Mouse (Mus musculus): ENCODE data around the gene Trpm4. TPM values are rescaled to one million over a fixed set of nuclear protein-coding genes. Genes with fewer than 3 reads are reported as not detected.
"Not testable (repeated sequence)": the region's sequence is repeated elsewhere in the genome, so short reads cannot be mapped to it uniquely, and the experiment has no call there.

Trpm4 gene
- polyA plus RNA-seq, 1 experiment, result 14.1 TPM

DNA sequence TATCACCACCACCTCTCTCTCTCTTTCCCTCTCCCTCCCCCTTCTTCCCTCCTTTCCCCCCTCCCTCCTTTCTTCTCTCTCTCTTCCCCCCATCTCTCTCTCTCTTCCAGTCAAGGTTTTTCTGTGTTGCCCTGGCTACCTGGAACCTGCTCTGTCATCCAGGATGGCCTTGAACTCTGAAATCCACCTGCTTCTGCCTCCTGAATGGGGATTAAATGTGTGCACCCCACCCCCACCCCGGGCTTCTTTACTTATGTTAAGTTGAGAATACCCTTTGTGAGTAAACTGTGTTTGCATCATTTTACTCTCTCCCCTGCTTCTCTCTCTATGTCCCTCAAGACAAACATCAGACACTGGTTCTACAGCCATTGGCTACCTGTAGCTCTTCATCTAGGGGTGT is 68.1 kb downstream of the Trpm4 start:
- no peak for TF ChIP-seq POLR2A (IDR thresholded peaks at IDR 0.05; ENCODE audit: borderline replicate concordance, low read depth, low read length)
- TF ChIP-seq CTCF (IDR thresholded peaks at IDR 0.05; ENCODE audit: low read depth, low read length), result no peak
- H3K4me3 ChIP-seq (ENCODE audit: insufficient read depth, low read length), result no peak overlapping the region
- H3K27ac ChIP-seq (ENCODE audit: insufficient read depth, low read depth, low read length), result no peak overlapping the region
- no peaks in the 10 kb centered on the region for H3K4me1 ChIP-seq (ENCODE audit: control insufficient read depth, insufficient read depth, low read length)

DNA sequence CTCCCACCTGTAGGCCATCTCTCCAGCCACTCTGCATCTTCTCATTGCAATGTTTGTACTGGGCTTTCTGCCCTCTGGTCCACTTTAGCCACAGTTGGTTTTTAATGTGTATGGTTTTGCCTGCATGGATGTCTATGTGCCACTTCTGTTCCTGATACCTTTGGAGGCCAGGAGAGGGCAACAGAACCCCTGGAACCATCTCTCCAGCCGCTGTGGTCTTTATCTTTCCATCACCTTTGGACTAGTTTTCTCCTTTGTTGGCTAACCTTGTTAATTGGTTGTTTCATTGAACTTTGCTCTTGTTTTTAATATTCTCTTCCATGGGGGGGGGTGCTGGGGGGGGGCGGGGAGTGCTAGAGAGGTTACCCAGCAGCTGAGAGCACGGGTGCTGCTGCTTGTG is 69.2 kb downstream of the Trpm4 start:
- no peak for TF ChIP-seq POLR2A (IDR thresholded peaks at IDR 0.05; ENCODE audit: borderline replicate concordance, low read depth, low read length)
- TF ChIP-seq CTCF (IDR thresholded peaks at IDR 0.05; ENCODE audit: low read depth, low read length), result no peak
- H3K4me1 ChIP-seq (ENCODE audit: control insufficient read depth, insufficient read depth, low read length), result no peaks in the 10 kb centered on the region
- no peak overlapping the region for H3K27ac ChIP-seq (ENCODE audit: insufficient read depth, low read depth, low read length)
- no peak overlapping the region for H3K4me3 ChIP-seq (ENCODE audit: insufficient read depth, low read length)

DNA sequence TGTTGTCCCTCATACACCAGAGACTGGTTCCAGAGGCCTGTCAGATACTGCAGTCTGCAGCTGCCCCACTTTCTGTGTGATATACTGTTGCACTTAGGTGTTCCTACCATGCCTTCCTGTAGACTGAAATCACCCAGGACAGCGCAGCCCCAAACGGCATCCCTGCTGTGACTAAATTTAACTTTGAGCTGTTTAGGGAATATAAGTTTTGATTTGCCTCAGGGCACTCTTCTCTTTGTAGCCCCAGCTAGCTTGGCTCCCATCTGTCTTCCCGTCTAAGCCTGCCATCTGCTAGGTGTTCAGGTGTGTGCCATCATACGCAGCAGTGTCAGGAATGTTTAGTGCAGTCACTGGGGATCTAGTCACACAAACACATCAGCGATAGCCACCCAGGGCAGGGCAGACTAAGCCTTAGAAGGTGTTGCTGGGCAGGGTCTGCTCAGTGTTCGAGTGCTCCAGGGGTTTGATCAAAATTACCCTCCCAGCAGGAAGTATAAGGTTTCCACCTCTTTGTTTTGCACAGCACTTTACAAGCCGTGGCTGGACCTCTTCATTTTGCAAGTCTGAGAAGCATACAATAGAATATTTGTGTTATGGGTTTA is 70.5 kb downstream of the Trpm4 start:
- TF ChIP-seq POLR2A (IDR thresholded peaks at IDR 0.05; ENCODE audit: borderline replicate concordance, low read depth, low read length), result no peak
- TF ChIP-seq CTCF (IDR thresholded peaks at IDR 0.05; ENCODE audit: low read depth, low read length), result no peak
- no peak overlapping the region for H3K27ac ChIP-seq (ENCODE audit: insufficient read depth, low read depth, low read length)

DNA sequence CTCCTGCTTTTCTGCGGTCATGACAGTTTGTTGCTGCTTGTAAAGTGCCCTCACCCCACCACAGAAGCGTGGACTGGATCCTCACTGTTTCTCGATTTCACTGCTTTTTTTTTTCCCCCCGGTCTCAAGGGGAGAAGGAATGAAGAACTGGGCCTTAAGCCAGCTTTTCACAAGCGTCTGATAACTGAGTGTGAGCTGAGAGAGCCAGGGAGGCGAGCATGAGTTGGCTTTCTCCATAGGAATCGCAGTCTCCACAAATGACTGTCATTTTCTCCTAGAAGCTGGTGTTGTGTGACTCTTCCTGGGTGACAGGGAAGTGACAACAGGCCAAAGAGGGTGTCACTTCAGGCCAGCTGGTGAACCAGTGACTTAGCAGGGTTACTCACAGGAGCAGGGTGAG is 71.3 kb downstream of the Trpm4 start:
- H3K4me1 ChIP-seq (ENCODE audit: control insufficient read depth, insufficient read depth, low read length), result no peaks in the 10 kb centered on the region
- TF ChIP-seq POLR2A (IDR thresholded peaks at IDR 0.05; ENCODE audit: borderline replicate concordance, low read depth, low read length), result no peak
- TF ChIP-seq CTCF (IDR thresholded peaks at IDR 0.05; ENCODE audit: low read depth, low read length), result no peak
- H3K27ac ChIP-seq (ENCODE audit: insufficient read depth, low read depth, low read length), result no peak overlapping the region
- no peak overlapping the region for H3K4me3 ChIP-seq (ENCODE audit: insufficient read depth, low read length)

More for the DNA sequence above, 70.5 kb downstream of the Trpm4 start:
- H3K4me3 ChIP-seq (ENCODE audit: insufficient read depth, low read length), result no peak overlapping the region
- H3K4me1 ChIP-seq (ENCODE audit: control insufficient read depth, insufficient read depth, low read length), result no peaks in the 10 kb centered on the region

DNA sequence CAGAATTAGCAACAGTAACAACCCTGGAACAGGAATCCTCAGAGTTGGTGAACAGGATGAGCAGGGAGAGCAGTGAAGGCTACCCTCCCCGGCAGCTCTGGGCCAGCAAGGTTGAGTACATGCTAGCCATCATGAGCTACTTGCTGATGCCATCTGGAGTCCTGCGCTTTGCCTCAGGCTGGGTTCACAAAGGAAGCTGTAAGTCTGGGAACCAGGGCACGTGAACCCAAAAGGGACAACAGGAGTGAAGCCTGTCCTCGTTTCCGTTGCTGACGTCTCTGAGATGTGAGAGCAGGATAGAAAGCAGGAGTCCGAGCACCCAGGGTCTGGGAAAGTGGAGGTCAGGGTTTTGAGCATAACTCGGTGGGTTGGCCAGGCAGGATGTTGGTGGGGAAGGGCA is 74.3 kb downstream of the Trpm4 start:
- TF ChIP-seq CTCF (IDR thresholded peaks at IDR 0.05; ENCODE audit: low read depth, low read length) (no peak), POLR2A (IDR thresholded peaks at IDR 0.05; ENCODE audit: borderline replicate concordance, low read depth, low read length) (no peak)
- Histone ChIP-seq H3K27ac (ENCODE audit: insufficient read depth, low read depth, low read length) (no peak overlapping the region), H3K4me3 (ENCODE audit: insufficient read depth, low read length) (no peak overlapping the region), H3K4me1 (ENCODE audit: control insufficient read depth, insufficient read depth, low read length) (no peaks in the 10 kb centered on the region)

DNA sequence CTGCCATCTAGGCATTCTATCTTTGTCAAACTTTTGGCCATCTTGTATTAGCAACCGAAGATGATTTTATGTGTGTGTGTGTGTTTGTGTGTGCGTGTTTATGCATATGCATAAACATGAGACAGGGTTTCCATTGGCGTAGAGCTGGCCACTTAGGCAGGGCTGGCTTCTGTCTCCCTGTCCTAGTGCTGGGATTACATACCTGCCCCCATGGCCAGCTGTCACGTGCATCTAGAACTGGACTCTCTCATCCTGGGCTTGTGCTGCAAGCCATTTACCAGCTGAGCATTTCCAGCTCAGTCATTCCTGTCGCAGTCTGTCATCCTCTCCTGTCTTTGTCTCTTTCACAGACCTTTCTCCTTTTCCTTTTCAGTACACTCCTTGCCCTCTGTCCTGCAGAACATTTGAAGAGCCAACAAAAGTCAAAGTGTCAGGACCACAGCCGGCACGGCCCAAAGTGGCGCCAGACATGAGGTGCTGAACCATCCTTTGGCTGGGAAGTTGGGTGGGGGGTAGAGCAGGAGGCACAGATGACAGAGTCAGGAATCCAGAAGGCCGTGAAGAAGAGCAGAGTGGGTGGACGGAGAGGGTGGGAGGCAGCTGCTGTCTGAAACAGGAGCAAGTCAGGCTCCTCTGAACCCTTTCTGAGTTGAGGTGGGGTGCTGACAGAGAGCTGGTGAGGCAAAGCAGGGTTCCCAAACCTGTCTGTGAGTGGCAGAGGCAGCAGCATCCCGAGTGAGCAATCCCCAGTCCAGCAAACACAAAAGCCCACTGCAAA is 76.3 kb downstream of the Trpm4 start:
- Histone ChIP-seq H3K27ac (ENCODE audit: insufficient read depth, low read depth, low read length) (no peak overlapping the region), H3K4me3 (ENCODE audit: insufficient read depth, low read length) (no peak overlapping the region), H3K4me1 (ENCODE audit: control insufficient read depth, insufficient read depth, low read length) (no peaks in the 10 kb centered on the region)
- TF ChIP-seq CTCF (IDR thresholded peaks at IDR 0.05; ENCODE audit: low read depth, low read length) (no peak), POLR2A (IDR thresholded peaks at IDR 0.05; ENCODE audit: borderline replicate concordance, low read depth, low read length) (no peak)

DNA sequence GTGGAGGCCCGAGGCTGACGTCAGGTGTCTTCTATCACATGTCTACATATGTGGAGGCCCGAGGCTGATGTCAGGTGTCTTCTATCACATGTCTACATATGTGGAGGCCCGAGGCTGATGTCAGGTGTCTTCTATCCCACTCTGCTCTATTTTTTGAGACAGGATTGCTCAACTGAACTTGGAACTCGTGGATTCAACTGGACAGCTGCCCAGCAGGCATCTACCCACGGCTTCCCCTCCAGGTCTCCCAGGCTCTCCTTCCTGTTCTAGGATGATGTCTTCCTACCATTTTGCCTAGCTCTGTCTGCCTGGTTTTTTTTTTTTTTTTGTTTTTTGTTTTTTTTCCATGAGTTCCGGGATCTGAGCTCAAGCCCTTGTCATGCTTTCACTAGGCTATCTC is 77.8 kb downstream of the Trpm4 start:
- H3K27ac ChIP-seq (ENCODE audit: insufficient read depth, low read depth, low read length); H3K4me1 ChIP-seq (ENCODE audit: control insufficient read depth, insufficient read depth, low read length); H3K4me3 ChIP-seq (ENCODE audit: insufficient read depth, low read length): not testable (repeated sequence)

DNA sequence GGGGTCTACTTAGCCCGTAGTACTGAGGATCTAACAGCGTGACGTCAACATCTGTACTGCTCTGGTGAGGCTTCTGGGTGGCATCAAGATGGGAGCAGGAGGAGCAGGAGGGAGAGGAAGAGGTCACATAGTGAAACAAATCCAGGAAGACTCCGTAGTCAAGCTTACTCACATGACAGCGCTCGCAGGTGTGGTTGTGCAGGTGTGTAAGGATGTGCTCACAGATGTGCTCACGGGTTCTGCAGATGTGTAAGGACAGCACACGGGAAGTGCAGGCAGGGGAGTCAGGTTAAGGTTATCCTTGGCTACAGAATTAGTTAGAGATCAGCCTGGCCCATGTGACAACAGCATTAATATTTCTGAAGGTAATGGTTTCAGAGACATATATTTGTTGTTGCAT is 79.8 kb downstream of the Trpm4 start:
- TF ChIP-seq POLR2A (IDR thresholded peaks at IDR 0.05; ENCODE audit: borderline replicate concordance, low read depth, low read length) (no peak), CTCF (IDR thresholded peaks at IDR 0.05; ENCODE audit: low read depth, low read length) (no peak)
- Histone ChIP-seq H3K4me1 (ENCODE audit: control insufficient read depth, insufficient read depth, low read length) (no peaks in the 10 kb centered on the region), H3K4me3 (ENCODE audit: insufficient read depth, low read length) (no peak overlapping the region), H3K27ac (ENCODE audit: insufficient read depth, low read depth, low read length) (no peak overlapping the region)

Other genes starting within 250 kb of the Trpm4 start
- gene Rcn3, start 241.6 kb downstream of the Trpm4 start, polyA plus RNA-seq (2012; ENCODE audit: insufficient read depth, insufficient read length, missing spikeins), result 3.1 and 4.6 TPM in 2 replicates
- 149 and 150 TPM in 2 replicates for gene Fcgrt, start 229.9 kb downstream of the Trpm4 start, polyA plus RNA-seq (2012; ENCODE audit: insufficient read depth, insufficient read length, missing spikeins)
- gene Rps11, start 209.3 kb downstream of the Trpm4 start, polyA plus RNA-seq (2012; ENCODE audit: insufficient read depth, insufficient read length, missing spikeins), result 1,675 and 1,722 TPM in 2 replicates
- 1,569 and 1,898 TPM in 2 replicates for gene Rpl13a, start 205.0 kb downstream of the Trpm4 start, polyA plus RNA-seq (2012; ENCODE audit: insufficient read depth, insufficient read length, missing spikeins)
- gene Gm45713, start 197.5 kb downstream of the Trpm4 start, polyA plus RNA-seq (2012; ENCODE audit: insufficient read depth, insufficient read length, missing spikeins), result not detected in 2 replicates
- 28.2 and 30.8 TPM in 2 replicates for gene Flt3l, start 197.3 kb downstream of the Trpm4 start, polyA plus RNA-seq (2012; ENCODE audit: insufficient read depth, insufficient read length, missing spikeins)
- gene Pih1d1, start 179.5 kb downstream of the Trpm4 start, polyA plus RNA-seq (2012; ENCODE audit: insufficient read depth, insufficient read length, missing spikeins), result 65.7 and 66.7 TPM in 2 replicates
- 89.0 and 111 TPM in 2 replicates for gene Aldh16a1, start 179.2 kb downstream of the Trpm4 start, polyA plus RNA-seq (2012; ENCODE audit: insufficient read depth, insufficient read length, missing spikeins)
- not detected in 2 replicates for gene Slc17a7, start 169.8 kb downstream of the Trpm4 start, polyA plus RNA-seq (2012; ENCODE audit: insufficient read depth, insufficient read length, missing spikeins)
- gene Gfy, start 154.2 kb downstream of the Trpm4 start, polyA plus RNA-seq (2012; ENCODE audit: insufficient read depth, insufficient read length, missing spikeins), result not detected in 2 replicates
- gene Pth2, start 152.8 kb downstream of the Trpm4 start, polyA plus RNA-seq (2012; ENCODE audit: insufficient read depth, insufficient read length, missing spikeins), result not detected in 2 replicates
- 0.24 TPM in 1 of 2 replicates, not detected in the other for gene Ccdc155, start 128.9 kb downstream of the Trpm4 start, polyA plus RNA-seq (2012; ENCODE audit: insufficient read depth, insufficient read length, missing spikeins)
- not detected in 2 replicates for gene Dkkl1, start 121.6 kb downstream of the Trpm4 start, polyA plus RNA-seq (2012; ENCODE audit: insufficient read depth, insufficient read length, missing spikeins)
- 2.1 TPM in 1 of 2 replicates, not detected in the other for gene Tead2, start 118.0 kb downstream of the Trpm4 start, polyA plus RNA-seq (2012; ENCODE audit: insufficient read depth, insufficient read length, missing spikeins)
- gene Cd37, start 94.7 kb downstream of the Trpm4 start, polyA plus RNA-seq (2012; ENCODE audit: insufficient read depth, insufficient read length, missing spikeins), result 238 and 243 TPM in 2 replicates
- gene Slc6a16, start 92.7 kb downstream of the Trpm4 start, polyA plus RNA-seq (2012; ENCODE audit: insufficient read depth, insufficient read length, missing spikeins), result not detected in 2 replicates
- not detected in 2 replicates for gene Slc6a21, start 56.3 kb downstream of the Trpm4 start, polyA plus RNA-seq (2012; ENCODE audit: insufficient read depth, insufficient read length, missing spikeins)
- not detected in 2 replicates for gene Hrc, start 1.5 kb upstream of the Trpm4 start, polyA plus RNA-seq (2012; ENCODE audit: insufficient read depth, insufficient read length, missing spikeins)
- 1.6 and 1.8 TPM in 2 replicates for gene Ppfia3, start 33.2 kb upstream of the Trpm4 start, polyA plus RNA-seq (2012; ENCODE audit: insufficient read depth, insufficient read length, missing spikeins)
- 3.0 and 3.6 TPM in 2 replicates for gene Lin7b, start 36.8 kb upstream of the Trpm4 start, polyA plus RNA-seq (2012; ENCODE audit: insufficient read depth, insufficient read length, missing spikeins)
- 385 and 416 TPM in 2 replicates for gene Snrnp70, start 62.0 kb upstream of the Trpm4 start, polyA plus RNA-seq (2012; ENCODE audit: insufficient read depth, insufficient read length, missing spikeins)
- not detected in 2 replicates for gene Kcna7, start 71.9 kb upstream of the Trpm4 start, polyA plus RNA-seq (2012; ENCODE audit: insufficient read depth, insufficient read length, missing spikeins)
- gene Ntf5, start 79.9 kb upstream of the Trpm4 start, polyA plus RNA-seq (2012; ENCODE audit: insufficient read depth, insufficient read length, missing spikeins), result not detected in 2 replicates
- not detected in 2 replicates for gene Lhb, start 87.0 kb upstream of the Trpm4 start, polyA plus RNA-seq (2012; ENCODE audit: insufficient read depth, insufficient read length, missing spikeins)
- gene Gys1, start 101.1 kb upstream of the Trpm4 start, polyA plus RNA-seq (2012; ENCODE audit: insufficient read depth, insufficient read length, missing spikeins), result 12.8 and 14.3 TPM in 2 replicates
- gene Ruvbl2, start 104.3 kb upstream of the Trpm4 start, polyA plus RNA-seq (2012; ENCODE audit: insufficient read depth, insufficient read length, missing spikeins), result 26.0 and 43.8 TPM in 2 replicates
- 18,510 and 20,120 TPM in 2 replicates for gene Ftl1, start 126.1 kb upstream of the Trpm4 start, polyA plus RNA-seq (2012; ENCODE audit: insufficient read depth, insufficient read length, missing spikeins)
- 196 and 209 TPM in 2 replicates for gene Bax, start 133.1 kb upstream of the Trpm4 start, polyA plus RNA-seq (2012; ENCODE audit: insufficient read depth, insufficient read length, missing spikeins)
- not detected in 2 replicates for gene Tulp2, start 148.1 kb upstream of the Trpm4 start, polyA plus RNA-seq (2012; ENCODE audit: insufficient read depth, insufficient read length, missing spikeins)
- gene Gm45808, start 153.0 kb upstream of the Trpm4 start, polyA plus RNA-seq (2012; ENCODE audit: insufficient read depth, insufficient read length, missing spikeins), result 1.1 TPM in 1 of 2 replicates, not detected in the other
- 22.0 and 25.4 TPM in 2 replicates for gene Dhdh, start 155.0 kb upstream of the Trpm4 start, polyA plus RNA-seq (2012; ENCODE audit: insufficient read depth, insufficient read length, missing spikeins)
- 278 and 296 TPM in 2 replicates for gene Nucb1, start 176.6 kb upstream of the Trpm4 start, polyA plus RNA-seq (2012; ENCODE audit: insufficient read depth, insufficient read length, missing spikeins)
- 21.3 and 26.7 TPM in 2 replicates for gene Ppp1r15a, start 192.5 kb upstream of the Trpm4 start, polyA plus RNA-seq (2012; ENCODE audit: insufficient read depth, insufficient read length, missing spikeins)
- 1.0 and 1.6 TPM in 2 replicates for gene Plekha4, start 192.6 kb upstream of the Trpm4 start, polyA plus RNA-seq (2012; ENCODE audit: insufficient read depth, insufficient read length, missing spikeins)
- gene Hsd17b14, start 221.1 kb upstream of the Trpm4 start, polyA plus RNA-seq (2012; ENCODE audit: insufficient read depth, insufficient read length, missing spikeins), result 2.0 and 2.5 TPM in 2 replicates
- gene Bcat2, start 236.4 kb upstream of the Trpm4 start, polyA plus RNA-seq (2012; ENCODE audit: insufficient read depth, insufficient read length, missing spikeins), result 87.0 and 93.0 TPM in 2 replicates

Data from bone marrow macrophage, adult 2 months (primary cell).